Mouse (Mus musculus): ENCODE data around the gene Mif4gd.

- TF ChIP-seq CTCF (IDR thresholded peaks at IDR 0.05; ENCODE audit: extremely low read depth, insufficient read depth, low read length) (no peak), POLR2A (IDR thresholded peaks at IDR 0.05; ENCODE audit: extremely low read depth, insufficient read depth, low read length) (no peak)
Observed at GRCm38 (mm10) chr11:115649706-115650105, 36.9 kb upstream of the Mif4gd start.

Measured in cortical plate, adult 2 months (tissue).